In the genomic region with DNA sequence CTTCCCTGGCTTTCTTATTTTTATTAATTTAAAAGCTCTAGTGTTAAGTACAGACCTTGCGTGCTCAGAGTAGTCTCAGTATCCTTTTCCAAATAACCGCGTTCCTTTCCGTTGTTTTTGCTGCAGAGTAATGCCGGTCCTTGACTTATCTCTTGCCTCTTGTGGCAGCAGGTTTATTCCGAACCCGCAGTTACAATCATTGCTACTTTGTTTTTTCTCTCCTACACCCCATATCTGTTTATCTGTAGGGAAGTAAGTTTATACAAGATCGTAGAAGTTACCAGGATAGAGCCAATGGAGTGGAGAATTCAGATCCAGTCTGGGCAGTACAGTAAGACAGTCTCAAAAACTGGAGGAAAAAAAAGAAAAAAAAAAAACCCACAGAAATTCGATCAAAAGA, we compare ENCODE assay signal across 8 mouse cellular contexts. TPM values are rescaled to one million over a fixed set of nuclear protein-coding genes. Genes with fewer than 3 reads are reported as not detected.
DNase-seq lines count a peak whose midpoint lies in the region; ATAC-seq and TF ChIP-seq lines count a peak whose summit lies in the region.

No protein-coding gene starts in this region.

- H3K36me3 ChIP-seq in heart, embryonic 14.5 days (ENCODE audit: control insufficient read depth, insufficient read depth, low read length) = peaks cover 61% of the 10 kb centered on the region
- H3K36me3 ChIP-seq in ES-E14 (ENCODE audit: control insufficient read depth, insufficient read depth, low read length, poor library complexity, severe bottlenecking) = peaks cover 43% of the 10 kb centered on the region
- peaks cover 24% of the 10 kb centered on the region for H3K36me3 ChIP-seq in hindbrain, embryonic 11.5 days (ENCODE audit: control insufficient read depth, insufficient read depth, low read length)
- H3K36me3 ChIP-seq in midbrain, embryonic 11.5 days (ENCODE audit: control insufficient read depth, insufficient read depth, low read length) = peaks cover 43% of the 10 kb centered on the region

- H3K4me2 ChIP-seq in heart, embryonic 14.5 days (ENCODE audit: low read length) = peak overlapping the region; percentile 84
- peak overlapping the region; percentile 30 for H3K4me2 ChIP-seq in hindbrain, embryonic 11.5 days (replicated peaks; ENCODE audit: low read depth, low read length)
- H3K4me2 ChIP-seq in midbrain, embryonic 11.5 days = peak overlapping the region; percentile 59

- DNase-seq in heart, postnatal 4 days = no peak
- DNase-seq in ES-E14 (ENCODE audit: low read depth, low spot score) = no peak
- DNase-seq in hindbrain, embryonic 11.5 days (ENCODE audit: low spot score) = no peak
- no peak for DNase-seq in midbrain, embryonic 11.5 days (ENCODE audit: low spot score, missing footprints)
- DNase-seq in thymus, postnatal 4 days = no peak
- no peak for DNase-seq in thymus, postnatal 10 days (ENCODE audit: low spot score in 2 of 2)

- H3K27ac ChIP-seq in heart, embryonic 14.5 days (replicated peaks in 1 of 2; ENCODE audit: control insufficient read depth in 1 of 2, insufficient read depth in 1 of 2, low read depth in 2 of 2, low read length in 2 of 2) = peak overlapping the region; percentile 97 to 99; a peak in 3 of 4 replicates
- H3K27ac ChIP-seq in ES-E14 (ENCODE audit: insufficient read depth, low read depth, low read length, poor library complexity, severe bottlenecking) = peak overlapping the region; percentile 94; the same call in 1 of the 2 replicates
- H3K27ac ChIP-seq in hindbrain, embryonic 11.5 days (ENCODE audit: low read depth, low read length) = peak overlapping the region; percentile 99
- peak overlapping the region; percentile 98; the same call in 1 of the 2 replicates for H3K27ac ChIP-seq in midbrain, embryonic 11.5 days (ENCODE audit: low read depth, low read length)

- peaks cover 10 to 26% of the 10 kb centered on the region in 2 experiments for H3K4me1 ChIP-seq in heart, embryonic 14.5 days (ENCODE audit: control insufficient read depth in 2 of 2, insufficient read depth in 2 of 2, low read length in 2 of 2)
- H3K4me1 ChIP-seq in ES-E14 (ENCODE audit: control insufficient read depth in 2 of 2, insufficient read depth in 2 of 2, low read length in 2 of 2, poor library complexity in 1 of 2) = peaks cover 0 to 11% of the 10 kb centered on the region in 2 experiments; a peak in 2 of 4 replicates
- peaks cover 9% of the 10 kb centered on the region for H3K4me1 ChIP-seq in hindbrain, embryonic 11.5 days (replicated peaks; ENCODE audit: control insufficient read depth, insufficient read depth, low read length)
- H3K4me1 ChIP-seq in midbrain, embryonic 11.5 days (ENCODE audit: control insufficient read depth, insufficient read depth, low read length) = peaks cover 21% of the 10 kb centered on the region

- no peak for ATAC-seq in heart, embryonic 14.5 days (ENCODE audit: insufficient number of reproducible peaks, insufficient read depth, low FRiP score, low read depth)
- ATAC-seq in hindbrain, embryonic 11.5 days (ENCODE audit: low FRiP score) = no peak
- ATAC-seq in midbrain, embryonic 11.5 days (ENCODE audit: low FRiP score) = no peak
- no peak for ATAC-seq in monocyte, adult 5-6 weeks (replicated peaks; ENCODE audit: insufficient number of reproducible peaks, low FRiP score, low TSS enrichment, poor library complexity, severe bottlenecking)

- in situ Hi-C loops in ES-E14 (cut with MboI; ENCODE audit: low sequenced_read_pairs in 2 of 2, unreplicated experiment in 2 of 2) = no loop called here

- H3K9ac ChIP-seq in heart, embryonic 14.5 days (ENCODE audit: low read length) = peak overlapping the region; percentile 97
- H3K9ac ChIP-seq in ES-E14 (ENCODE audit: insufficient read depth, low read depth, low read length, poor library complexity, severe bottlenecking) = peak overlapping the region; percentile 85; the same call in 1 of the 2 replicates
- peak overlapping the region; percentile 99 for H3K9ac ChIP-seq in hindbrain, embryonic 11.5 days (ENCODE audit: low read depth, low read length)
- H3K9ac ChIP-seq in midbrain, embryonic 11.5 days (ENCODE audit: low read length) = peak overlapping the region; percentile 99

- H3K4me3 ChIP-seq in heart, embryonic 14.5 days (ENCODE audit: control insufficient read depth in 1 of 2, insufficient read depth in 1 of 2, low read depth in 1 of 2, low read length in 2 of 2) = peak overlapping the region; percentile 89 to 99
- peak overlapping the region; percentile 81 to 83 for H3K4me3 ChIP-seq in ES-E14 (ENCODE audit: insufficient read depth in 1 of 2, low read depth in 1 of 2, low read length in 2 of 2, poor library complexity in 1 of 2, severe bottlenecking in 1 of 2)
- peak overlapping the region; percentile 96 for H3K4me3 ChIP-seq in hindbrain, embryonic 11.5 days (ENCODE audit: low read depth, low read length)
- H3K4me3 ChIP-seq in midbrain, embryonic 11.5 days (ENCODE audit: low read depth, low read length) = peak overlapping the region; percentile 97

- 6% methylated on average over 9 of the region's 9 CpGs for WGBS in heart, embryonic 14.5 days
- WGBS in hindbrain, embryonic 11.5 days = 5% methylated on average over 9 of the region's 9 CpGs
- 7% methylated on average over 9 of the region's 9 CpGs for WGBS in midbrain, embryonic 11.5 days

- H3K27me3 ChIP-seq in heart, embryonic 14.5 days (ENCODE audit: control insufficient read depth, insufficient read depth, low read length) = no peaks in the 10 kb centered on the region
- H3K27me3 ChIP-seq in hindbrain, embryonic 11.5 days (ENCODE audit: control insufficient read depth, insufficient read depth, low read length) = no peaks in the 10 kb centered on the region
- no peaks in the 10 kb centered on the region for H3K27me3 ChIP-seq in midbrain, embryonic 11.5 days (ENCODE audit: control insufficient read depth, insufficient read depth, low read length)

- H3K9me3 ChIP-seq in heart, embryonic 14.5 days (ENCODE audit: control insufficient read depth, low read length) = no peaks in the 10 kb centered on the region
- no peaks in the 10 kb centered on the region for H3K9me3 ChIP-seq in ES-E14 (ENCODE audit: control insufficient read depth, insufficient read depth, low read depth, low read length)
- H3K9me3 ChIP-seq in hindbrain, embryonic 11.5 days (ENCODE audit: control insufficient read depth, low read length) = no peaks in the 10 kb centered on the region
- H3K9me3 ChIP-seq in midbrain, embryonic 11.5 days (ENCODE audit: control insufficient read depth, low read length) = no peaks in the 10 kb centered on the region

TF ChIP-seq in ES-E14, 5 proteins besides CTCF, POLR2A, EP300 and RAD21:
- TF ChIP-seq HCFC1 (IDR thresholded peaks at IDR 0.05; ENCODE audit: borderline replicate concordance, insufficient read depth, low read length) (no peak), ZNF384 (IDR thresholded peaks at IDR 0.05; ENCODE audit: low read depth, low read length) (no peak), CHD2 (IDR thresholded peaks at IDR 0.05; ENCODE audit: low read depth, low read length) (no peak), ZC3H11A (IDR thresholded peaks at IDR 0.05; ENCODE audit: borderline replicate concordance, low read depth, low read length) (no peak), MAFK (IDR thresholded peaks at IDR 0.05; ENCODE audit: insufficient read depth, low read depth, low read length) (no peak)
TF ChIP-seq in ES-E14: peak in this region for 0.

RNA-seq across cellular contexts. Expression of a gene that starts 0.8 kb away (rescaled TPM):
- 22.2 and 25.3 TPM in 2 replicates for polyA plus RNA-seq in heart, embryonic 14.5 days (2014; fragmentation: Nextera tagmentation; extraction: Ambion mirVana)
- total RNA-seq in heart, postnatal 4 days (2021) = 10 to 100 TPM; 11.2 to 12.1 TPM
- 85.8 and 128 TPM in 2 replicates for total RNA-seq in ES-E14 (2012; rRNA removed)
- polyA plus RNA-seq in hindbrain, embryonic 11.5 days (2014; fragmentation: Nextera tagmentation; extraction: Ambion mirVana) = 23.7 and 30.0 TPM in 2 replicates
- polyA plus RNA-seq in midbrain, embryonic 11.5 days (2014; fragmentation: Nextera tagmentation; extraction: Ambion mirVana) = 24.6 and 29.8 TPM in 2 replicates
- 117 to 359 TPM (median 130 TPM) in 3 replicates for total RNA-seq in monocyte, adult 5-6 weeks (2017)

RNA-seq across cellular contexts. Expression of a gene that starts 0.9 kb away (rescaled TPM):
- polyA plus RNA-seq in heart, embryonic 14.5 days (2014; fragmentation: Nextera tagmentation; extraction: Ambion mirVana) = 9.9 and 11.4 TPM in 2 replicates
- total RNA-seq in heart, postnatal 4 days (2021) = 10 to 100 TPM in 1 of 2 experiments, 1 to 10 TPM in 1; 9.2 to 10.8 TPM
- total RNA-seq in ES-E14 (2012; rRNA removed) = 55.2 and 64.7 TPM in 2 replicates
- polyA plus RNA-seq in hindbrain, embryonic 11.5 days (2014; fragmentation: Nextera tagmentation; extraction: Ambion mirVana) = 26.5 and 29.7 TPM in 2 replicates
- polyA plus RNA-seq in midbrain, embryonic 11.5 days (2014; fragmentation: Nextera tagmentation; extraction: Ambion mirVana) = 30.3 and 32.4 TPM in 2 replicates
- 3.9 to 9.8 TPM (median 5.7 TPM) in 3 replicates for total RNA-seq in monocyte, adult 5-6 weeks (2017)

RNA-seq across cellular contexts. Expression of a gene that starts 10.3 kb away (rescaled TPM):
- polyA plus RNA-seq in heart, embryonic 14.5 days (2014; fragmentation: Nextera tagmentation; extraction: Ambion mirVana) = 26.8 and 31.4 TPM in 2 replicates
- total RNA-seq in heart, postnatal 4 days (2021) = 10 to 100 TPM; 11.6 to 14.2 TPM
- 18.7 and 21.6 TPM in 2 replicates for total RNA-seq in ES-E14 (2012; rRNA removed)
- 53.2 and 54.0 TPM in 2 replicates for polyA plus RNA-seq in hindbrain, embryonic 11.5 days (2014; fragmentation: Nextera tagmentation; extraction: Ambion mirVana)
- 49.3 and 54.0 TPM in 2 replicates for polyA plus RNA-seq in midbrain, embryonic 11.5 days (2014; fragmentation: Nextera tagmentation; extraction: Ambion mirVana)
- total RNA-seq in monocyte, adult 5-6 weeks (2017) = 0.57 to 3.9 TPM (median 2.9 TPM) in 3 replicates

RNA-seq across cellular contexts. Expression of a gene that starts 25.1 kb away (rescaled TPM):
- 11.7 and 14.9 TPM in 2 replicates for polyA plus RNA-seq in heart, embryonic 14.5 days (2014; fragmentation: Nextera tagmentation; extraction: Ambion mirVana)
- total RNA-seq in heart, postnatal 4 days (2021) = 10 to 100 TPM in 1 of 2 experiments, 1 to 10 TPM in 1; 3.1 to 33.0 TPM
- total RNA-seq in ES-E14 (2012; rRNA removed) = 322 and 498 TPM in 2 replicates
- polyA plus RNA-seq in hindbrain, embryonic 11.5 days (2014; fragmentation: Nextera tagmentation; extraction: Ambion mirVana) = 24.1 and 26.5 TPM in 2 replicates
- 11.7 and 13.2 TPM in 2 replicates for polyA plus RNA-seq in midbrain, embryonic 11.5 days (2014; fragmentation: Nextera tagmentation; extraction: Ambion mirVana)
- 8.7 to 33.8 TPM (median 15.4 TPM) in 3 replicates for total RNA-seq in monocyte, adult 5-6 weeks (2017)

RNA-seq across cellular contexts. Expression of a gene that starts 25.5 kb away (rescaled TPM):
- 20.2 and 21.2 TPM in 2 replicates for polyA plus RNA-seq in heart, embryonic 14.5 days (2014; fragmentation: Nextera tagmentation; extraction: Ambion mirVana)
- total RNA-seq in heart, postnatal 4 days (2021) = 10 to 100 TPM; 41.0 to 42.5 TPM
- 63.3 and 67.0 TPM in 2 replicates for total RNA-seq in ES-E14 (2012; rRNA removed)
- polyA plus RNA-seq in hindbrain, embryonic 11.5 days (2014; fragmentation: Nextera tagmentation; extraction: Ambion mirVana) = 18.7 and 19.1 TPM in 2 replicates
- 16.9 and 19.3 TPM in 2 replicates for polyA plus RNA-seq in midbrain, embryonic 11.5 days (2014; fragmentation: Nextera tagmentation; extraction: Ambion mirVana)
- total RNA-seq in monocyte, adult 5-6 weeks (2017) = 52.5 to 106 TPM (median 85.1 TPM) in 3 replicates

Comparison
In these comparisons a context has a peak if more than half of its experiments do, and no peak if none do; other contexts are left out.
1. H3K4me2 ChIP-seq: peak in every context shown above with its lines; median percentile 84 in heart, embryonic 14.5 days; 59 in midbrain, embryonic 11.5 days; 30 in hindbrain, embryonic 11.5 days.